Mouse (Mus musculus) ZHBTc4 (cell line): ENCODE results near the gene Ugt1a6b.
A peak's percentile ranks its signal among the peaks of the same experiment; 100 is the strongest.

ENCODE experiments used
- DNase-seq: peaks from one replicate; pipeline ENCODE4 v3.0.0-alpha.2; 2011; ENCODE audit warnings: low read depth, low spot score

Gene Ugt1a6b

DNA sequence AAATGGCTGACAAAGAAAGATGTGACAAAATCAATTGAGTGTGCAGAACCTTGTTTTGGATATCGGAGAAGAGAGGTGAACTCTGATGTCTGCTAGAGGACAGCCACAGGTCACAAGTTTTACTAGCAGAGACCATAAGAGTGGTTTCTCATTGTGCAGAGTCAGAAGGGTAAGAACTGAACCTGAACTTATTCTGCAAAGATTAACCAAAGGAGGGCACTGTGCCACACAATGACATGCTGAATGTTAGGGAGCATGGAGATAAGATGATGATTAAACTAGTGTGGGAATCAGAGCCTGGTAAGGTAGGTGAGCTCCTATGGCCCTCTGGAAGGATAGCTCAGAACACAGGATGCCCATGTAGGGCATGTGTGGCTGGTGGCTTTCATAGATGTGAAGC lies 92.6 kb downstream of the Ugt1a6b start:
- no peak for DNase-seq

DNA sequence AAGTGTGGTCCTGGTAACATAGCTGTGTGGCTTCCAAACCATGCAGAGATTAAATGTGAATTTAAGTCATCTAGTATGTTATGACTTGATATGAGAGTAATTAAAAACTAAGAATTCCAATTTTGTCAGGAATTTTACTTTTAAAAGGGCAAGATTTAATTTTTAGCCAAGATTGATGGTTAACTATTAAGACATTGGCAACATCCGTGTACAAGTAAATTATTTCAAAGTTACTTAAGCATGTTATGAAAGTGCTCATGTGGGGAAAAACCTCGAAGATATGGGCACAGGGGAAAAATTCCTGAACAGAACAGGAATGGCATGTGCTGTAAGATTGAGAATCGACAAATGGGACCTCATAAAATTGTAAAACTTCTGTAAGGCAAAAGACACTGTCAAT lies 94.4 kb downstream of the Ugt1a6b start:
- no peak for DNase-seq

DNA sequence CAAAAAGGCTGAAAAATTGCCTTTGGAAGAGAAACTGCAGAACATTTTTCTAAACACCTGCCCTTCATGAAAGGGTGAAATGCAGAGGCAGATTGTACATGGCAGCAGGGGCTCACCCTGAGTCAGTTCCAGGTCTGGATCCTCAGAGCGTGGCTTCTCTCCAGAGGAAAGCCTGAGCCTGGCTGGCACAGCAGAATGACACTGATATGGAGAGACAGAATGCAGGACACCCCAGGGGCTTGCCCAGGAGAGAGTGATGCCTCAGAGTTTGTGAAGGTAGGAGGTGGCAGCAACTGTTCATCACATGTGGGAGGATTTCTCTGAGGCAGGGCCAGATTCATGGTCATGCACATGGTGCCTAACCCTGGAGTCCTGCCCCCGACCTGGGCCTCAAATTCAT lies 96.9 kb downstream of the Ugt1a6b start:
- no peak for DNase-seq

DNA sequence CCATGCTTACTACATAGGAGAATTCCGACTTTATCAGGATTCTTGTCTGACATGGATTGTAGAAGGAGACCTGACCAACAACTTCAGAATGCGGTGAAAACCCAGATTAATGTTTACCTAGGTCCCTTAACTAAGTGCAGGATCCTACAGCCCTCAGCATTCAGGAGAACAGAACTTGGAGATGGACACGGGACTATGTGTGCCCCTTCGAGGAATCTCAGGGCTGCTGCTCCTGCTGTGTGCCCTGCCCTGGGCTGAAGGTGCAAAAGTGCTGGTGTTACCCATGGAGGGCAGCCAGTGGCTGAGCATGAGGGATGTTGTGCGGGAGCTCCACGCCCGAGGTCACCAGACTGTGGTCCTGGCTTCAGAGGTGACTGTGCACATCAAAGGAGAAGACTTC lies 97.4 kb downstream of the Ugt1a6b start, which contains the start of gene Ugt1a2:
Gene Ugt1a2 (plus strand): TSS at position 146 of the 400 bp plus-strand sequence.
- no peak for DNase-seq

GRCm38 (mm10) chr1:88205294-88205922 lies 102.4 kb downstream of the Ugt1a6b start, which contains the start of gene Dnajb3:
TSS of gene Dnajb3 (minus strand) at chr1:88205782.
- DNase-seq: peak; percentile 84

- no peak for DNase-seq
Measured at GRCm38 (mm10) chr1:88206843-88207479, 103.9 kb downstream of the Ugt1a6b start.

DNA sequence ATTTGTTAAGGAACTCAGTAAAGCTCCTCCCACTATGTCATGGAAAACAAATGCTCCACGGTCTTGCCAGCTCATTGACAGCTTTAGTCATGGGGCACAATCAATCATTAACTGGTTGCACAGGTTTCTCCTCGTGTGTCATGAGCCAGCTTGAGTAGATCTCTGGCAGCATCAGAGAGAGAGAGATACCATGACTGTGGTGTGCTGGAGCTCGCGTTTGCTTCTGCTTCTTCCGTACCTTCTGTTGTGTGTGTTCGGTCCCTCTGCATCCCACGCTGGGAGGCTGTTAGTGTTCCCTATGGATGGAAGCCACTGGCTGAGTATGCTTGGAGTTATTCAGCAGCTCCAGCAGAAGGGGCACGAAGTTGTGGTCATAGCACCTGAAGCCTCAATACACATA lies 108.8 kb downstream of the Ugt1a6b start, which contains the start of gene Ugt1a1:
Gene Ugt1a1 (plus strand): TSS at position 148 of the 400 bp plus-strand sequence.
- DNase-seq: no peak

GRCm38 (mm10) chr1:88212341-88213045 lies 109.4 kb downstream of the Ugt1a6b start:
- DNase-seq: no peak

DNA sequence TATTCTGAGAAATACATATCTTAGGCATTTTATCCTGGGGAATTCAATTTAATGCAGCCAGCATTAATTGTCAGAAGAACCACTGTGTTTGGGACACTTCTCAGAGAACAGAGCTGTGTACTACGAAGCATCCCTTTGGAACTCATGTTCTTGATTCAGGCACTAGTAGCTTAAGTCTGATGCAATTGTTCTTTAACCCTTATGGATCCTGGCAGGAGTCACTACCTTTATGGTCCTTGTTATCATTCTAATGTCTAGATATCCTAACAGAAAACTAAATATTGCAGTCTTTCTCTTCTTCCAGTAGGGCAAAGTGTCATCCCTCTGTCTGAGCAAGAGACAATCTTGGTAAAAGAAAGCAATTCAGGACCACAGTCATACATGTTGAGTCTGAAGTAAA lies 110.0 kb downstream of the Ugt1a6b start:
- DNase-seq: no peak

- DNase-seq: no peak
Measured at GRCm38 (mm10) chr1:88213766-88214461, 110.9 kb downstream of the Ugt1a6b start.

DNA sequence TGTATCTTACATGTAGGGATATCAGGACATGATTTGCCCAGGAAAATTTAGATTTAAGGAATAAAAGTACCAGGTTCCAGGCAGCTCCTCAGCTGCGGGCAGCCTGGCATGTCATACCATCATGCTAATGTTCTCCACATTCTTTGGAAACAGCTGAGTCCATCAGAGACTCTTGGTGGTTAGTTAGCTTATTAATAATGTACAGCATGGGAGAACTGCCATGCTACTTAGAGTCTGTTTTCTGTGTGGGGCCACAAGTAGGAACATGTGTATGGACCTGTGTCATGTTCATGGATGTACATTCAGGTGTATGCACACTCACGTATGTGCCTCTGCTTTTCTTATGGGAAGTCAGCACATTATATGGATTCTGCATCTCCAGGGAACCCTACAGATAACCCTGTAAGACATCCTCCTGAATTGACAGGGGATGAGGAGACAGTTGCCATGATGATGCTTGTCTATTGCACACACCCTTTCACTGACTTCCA lies 111.5 kb downstream of the Ugt1a6b start:
- no peak for DNase-seq

GRCm38 (mm10) chr1:88215466-88216380 lies 112.7 kb downstream of the Ugt1a6b start:
- DNase-seq: no peak

- no peak for DNase-seq
Measured at GRCm38 (mm10) chr1:88216551-88216950, 113.5 kb downstream of the Ugt1a6b start.

DNA sequence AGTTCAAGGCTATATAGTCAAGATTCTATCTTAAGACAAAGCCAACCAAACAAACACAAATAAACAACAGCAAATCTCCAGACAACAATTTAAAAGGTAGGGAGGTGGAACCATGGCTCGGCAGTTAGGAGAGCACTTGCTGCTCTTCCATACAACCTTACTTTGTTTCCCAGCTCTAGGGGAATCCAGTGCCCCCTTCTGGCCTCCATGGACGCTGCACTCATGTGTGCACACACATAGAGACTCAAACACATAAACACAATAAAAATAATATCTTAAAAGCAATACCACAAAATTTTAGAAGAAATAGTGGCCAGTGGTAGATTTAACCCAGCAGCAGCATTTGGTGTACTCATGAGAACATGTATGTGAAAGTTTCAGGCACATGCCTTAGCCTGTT lies 114.1 kb downstream of the Ugt1a6b start:
- DNase-seq: peak; percentile 42

GRCm38 (mm10) chr1:88217576-88217975 lies 114.5 kb downstream of the Ugt1a6b start:
- DNase-seq: no peak

DNA sequence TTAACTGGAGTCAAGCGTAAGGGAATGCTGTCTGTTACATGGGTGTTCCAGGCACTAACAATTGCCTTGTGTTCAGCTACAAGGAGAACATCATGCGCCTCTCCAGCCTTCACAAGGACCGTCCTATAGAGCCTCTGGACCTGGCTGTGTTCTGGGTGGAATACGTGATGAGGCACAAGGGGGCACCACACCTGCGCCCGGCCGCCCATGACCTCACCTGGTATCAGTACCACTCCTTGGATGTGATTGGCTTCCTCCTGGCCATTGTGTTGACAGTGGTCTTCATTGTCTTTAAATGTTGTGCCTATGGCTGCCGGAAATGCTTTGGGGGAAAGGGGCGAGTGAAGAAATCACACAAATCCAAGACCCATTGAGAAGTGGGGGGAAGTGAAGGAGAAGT lies 115.0 kb downstream of the Ugt1a6b start:
- DNase-seq: peak; percentile 5

DNA sequence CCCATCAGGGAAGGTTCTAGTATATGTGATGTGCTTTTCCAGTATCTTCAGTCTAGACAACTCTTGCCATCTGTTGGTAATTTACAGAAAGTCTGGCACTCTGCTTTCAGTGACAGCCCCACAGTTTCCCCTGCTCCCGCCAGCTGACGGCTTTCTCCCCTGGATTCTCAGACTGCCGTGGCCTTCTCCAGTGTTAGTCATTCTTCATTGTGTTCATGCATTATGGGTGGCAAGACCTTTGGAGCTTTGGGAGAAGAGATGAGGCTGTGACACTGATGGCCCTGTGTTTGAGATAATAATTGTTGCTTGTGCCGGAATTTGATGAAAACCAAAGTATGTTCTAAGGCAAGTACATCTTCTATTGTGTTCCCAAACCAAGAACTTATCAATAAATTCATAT lies 115.5 kb downstream of the Ugt1a6b start:
- peak; percentile 2 for DNase-seq

GRCm38 (mm10) chr1:88219054-88219453 lies 116.0 kb downstream of the Ugt1a6b start:
- DNase-seq: peak; percentile 1

GRCm38 (mm10) chr1:88220336-88220735 lies 117.3 kb downstream of the Ugt1a6b start:
- peak; percentile 73 for DNase-seq

DNA sequence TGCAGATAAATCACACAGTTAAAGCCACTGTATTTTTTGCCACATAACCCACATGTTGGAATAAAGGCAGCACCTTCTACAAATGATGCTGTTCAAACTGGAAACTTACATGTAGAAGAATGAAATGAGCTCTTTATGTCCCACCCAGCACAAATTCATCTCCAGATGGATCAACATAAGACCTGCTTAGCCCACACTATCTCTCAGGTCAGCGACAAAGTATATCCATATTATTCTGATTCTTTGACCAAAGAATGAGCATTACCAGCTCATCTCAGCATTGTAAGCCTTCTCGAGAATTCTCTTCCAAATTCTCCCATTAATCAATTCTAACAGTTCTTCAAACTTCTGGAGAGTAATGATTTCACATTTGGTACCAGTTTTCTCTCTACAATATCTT lies 119.2 kb downstream of the Ugt1a6b start:
- DNase-seq: no peak
